Mouse (Mus musculus): ENCODE data around the gene Snrk. TPM values are rescaled to one million over a fixed set of nuclear protein-coding genes. Genes with fewer than 3 reads are reported as not detected.

Gene Snrk
- polyA plus RNA-seq, 1 experiment from 2014 or later, result 34.0 TPM

DNA sequence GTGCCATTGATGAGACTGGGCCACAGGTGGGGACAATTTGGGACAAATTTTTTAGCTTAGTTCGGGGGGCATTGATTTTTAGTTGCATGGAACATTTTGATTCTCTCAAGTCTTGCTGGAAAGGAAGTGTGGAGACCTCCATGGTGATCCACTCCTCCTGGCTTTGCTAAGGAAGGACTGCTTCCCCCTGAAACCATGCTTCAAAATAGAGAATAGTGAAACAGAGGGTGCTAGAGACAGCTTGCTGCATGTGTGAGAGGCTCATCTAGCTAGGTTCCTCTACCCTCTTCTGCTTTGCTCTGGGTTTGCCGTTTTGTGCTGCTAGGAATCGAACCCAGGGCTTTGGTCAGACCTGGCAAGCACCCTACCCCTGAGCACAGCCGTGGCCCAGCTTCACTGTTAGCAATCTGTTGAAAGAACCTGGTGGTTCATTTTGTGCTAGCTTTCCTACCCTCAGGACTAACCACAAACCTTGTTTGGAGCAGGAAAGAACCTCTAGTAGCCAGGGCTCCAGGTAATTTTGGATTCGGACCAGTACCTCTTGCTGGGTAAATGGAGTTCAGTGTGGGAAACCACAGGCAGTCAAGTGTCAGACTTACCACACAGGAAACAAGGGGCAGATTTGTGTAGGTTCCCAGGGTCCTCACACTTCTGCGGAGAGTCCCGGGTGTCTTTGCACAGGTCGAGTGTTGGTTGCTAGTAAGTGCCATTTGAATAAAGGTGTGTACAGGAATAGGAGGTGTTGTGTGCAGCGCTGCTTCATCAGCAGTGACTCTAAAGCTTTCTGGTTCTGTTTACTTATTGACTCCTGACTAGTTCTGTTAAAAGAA is 33.1 kb downstream of the Snrk start:
- 0 out of 2 replicates have a peak, but pooled peaks cover 2% of the 10 kb centered on the region for H3K4me1 ChIP-seq (replicated peaks; ENCODE audit: control insufficient read depth, insufficient read depth)
- H3K36me3 ChIP-seq (ENCODE audit: control insufficient read depth, insufficient read depth, low read length), result peaks cover 2% of the 10 kb centered on the region; the same call in 1 of the 2 replicates
- no peaks in the 10 kb centered on the region for H3K27me3 ChIP-seq (ENCODE audit: control insufficient read depth, insufficient read depth, low read length)
- 82% methylated on average over 9 of the region's 9 CpGs for WGBS
- no peak for DNase-seq (ENCODE audit: low spot score)
- TF ChIP-seq EP300 (optimal IDR thresholded peaks at IDR 0.05) (no peak), CTCF (IDR thresholded peaks at IDR 0.05; ENCODE audit: low read depth) (no peak)
- no peak overlapping the region for H3K9ac ChIP-seq (ENCODE audit: low read length)
- H3K4me2 ChIP-seq (replicated peaks; ENCODE audit: low read depth), result no peak overlapping the region
- no peaks in the 10 kb centered on the region for H3K9me3 ChIP-seq (ENCODE audit: control insufficient read depth, low read length)
- no peak overlapping the region for H3K4me3 ChIP-seq (ENCODE audit: low read depth, low read length)
- H3K27ac ChIP-seq (replicated peaks), result no peak overlapping the region
- no peak for ATAC-seq (ENCODE audit: low FRiP score, low TSS enrichment)

DNA sequence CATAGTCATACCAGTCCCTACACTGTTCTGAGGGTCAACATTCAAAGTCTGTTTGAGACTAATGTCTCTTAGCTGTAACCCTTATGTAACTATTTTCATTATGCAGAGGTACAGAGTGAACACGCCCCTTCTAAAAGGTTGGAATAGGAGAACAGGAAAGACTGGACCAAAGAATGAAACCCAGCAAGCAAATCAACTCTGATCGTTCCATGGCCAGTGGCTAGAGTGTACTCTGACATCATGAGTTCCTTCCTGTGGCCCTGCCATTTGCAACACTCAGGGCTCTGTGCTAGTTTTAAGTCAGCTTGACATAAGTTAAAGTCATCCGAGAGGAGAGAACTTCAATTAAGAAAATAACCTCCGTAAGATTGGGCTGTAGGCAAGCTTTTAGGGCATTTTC is 35.0 kb downstream of the Snrk start:
- 77% methylated on average over 4 of the region's 4 CpGs for WGBS
- no peak overlapping the region for H3K9ac ChIP-seq (ENCODE audit: low read length)
- H3K4me2 ChIP-seq (replicated peaks; ENCODE audit: low read depth), result no peak overlapping the region
- TF ChIP-seq EP300 (optimal IDR thresholded peaks at IDR 0.05) (peak; percentile 77), CTCF (IDR thresholded peaks at IDR 0.05; ENCODE audit: low read depth) (no peak)
- no peaks in the 10 kb centered on the region for H3K9me3 ChIP-seq (ENCODE audit: control insufficient read depth, low read length)
- DNase-seq (ENCODE audit: low spot score) (no peak), ATAC-seq (ENCODE audit: low FRiP score, low TSS enrichment) (no peak)
- no peak overlapping the region for H3K4me3 ChIP-seq (ENCODE audit: low read depth, low read length)
- 0 out of 2 replicates have a peak overlapping the region, but pooled peaks have one; percentile 24 for H3K27ac ChIP-seq (replicated peaks)
- H3K27me3 ChIP-seq (ENCODE audit: control insufficient read depth, insufficient read depth, low read length), result no peaks in the 10 kb centered on the region
- H3K36me3 ChIP-seq (ENCODE audit: control insufficient read depth, insufficient read depth, low read length), result peaks cover 4% of the 10 kb centered on the region; the same call in 1 of the 2 replicates
- H3K4me1 ChIP-seq (replicated peaks; ENCODE audit: control insufficient read depth, insufficient read depth), result no peaks in the 10 kb centered on the region

DNA sequence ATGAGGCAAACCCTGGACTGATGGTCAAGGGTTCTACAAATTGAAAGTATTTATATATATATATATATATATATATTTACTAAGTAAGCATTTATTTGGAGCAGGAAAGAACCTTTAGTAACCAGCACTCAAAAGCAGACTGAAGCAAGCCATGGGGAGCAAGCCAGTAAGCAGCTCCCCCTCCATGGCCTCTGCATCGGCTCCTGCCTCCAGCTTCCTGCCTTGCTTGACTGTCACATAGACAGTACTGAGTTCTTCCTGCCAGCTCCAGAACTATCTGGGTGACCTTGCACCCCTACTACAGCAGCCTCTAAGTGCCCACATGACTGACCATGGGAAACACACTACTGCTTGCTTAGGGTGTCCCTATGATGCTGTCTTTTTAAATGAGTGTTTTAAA is 35.4 kb downstream of the Snrk start:
- peaks cover 5% of the 10 kb centered on the region; the same call in 1 of the 2 replicates for H3K36me3 ChIP-seq (ENCODE audit: control insufficient read depth, insufficient read depth, low read length)
- no peak overlapping the region for H3K9ac ChIP-seq (ENCODE audit: low read length)
- no peak for ATAC-seq (ENCODE audit: low FRiP score, low TSS enrichment)
- H3K4me1 ChIP-seq (replicated peaks; ENCODE audit: control insufficient read depth, insufficient read depth), result no peaks in the 10 kb centered on the region
- H3K27ac ChIP-seq (replicated peaks), result peak overlapping the region; percentile 35; the same call in 1 of the 2 replicates
- H3K9me3 ChIP-seq (ENCODE audit: control insufficient read depth, low read length), result no peaks in the 10 kb centered on the region
- H3K27me3 ChIP-seq (ENCODE audit: control insufficient read depth, insufficient read depth, low read length), result no peaks in the 10 kb centered on the region
- WGBS, result 82% methylated on average over 1 of the region's 1 CpGs
- no peak overlapping the region for H3K4me2 ChIP-seq (replicated peaks; ENCODE audit: low read depth)
- DNase-seq (ENCODE audit: low spot score), result no peak
- TF ChIP-seq CTCF (IDR thresholded peaks at IDR 0.05; ENCODE audit: low read depth) (no peak), EP300 (optimal IDR thresholded peaks at IDR 0.05) (no peak)
- no peak overlapping the region for H3K4me3 ChIP-seq (ENCODE audit: low read depth, low read length)

DNA sequence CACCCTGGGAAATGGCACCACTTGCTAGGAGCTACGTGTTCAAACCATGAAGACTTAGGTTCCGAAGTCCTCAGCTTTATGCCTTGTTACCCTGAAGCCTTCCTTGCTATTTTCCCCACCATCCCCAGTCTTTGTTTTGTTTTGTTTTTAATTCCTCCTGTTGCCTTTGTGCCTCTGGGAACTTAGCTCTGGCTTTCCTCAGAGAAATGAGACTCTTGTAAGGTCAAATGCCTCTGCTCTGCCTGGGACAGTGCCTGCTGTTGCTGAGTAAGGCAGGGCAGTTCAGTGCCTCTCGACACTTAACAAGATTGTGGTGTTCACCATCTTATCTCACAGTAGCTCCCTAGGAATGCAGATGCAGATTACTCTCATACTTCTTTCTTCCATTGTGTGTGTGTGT is 36.4 kb downstream of the Snrk start:
- no peak for ATAC-seq (ENCODE audit: low FRiP score, low TSS enrichment)
- TF ChIP-seq CTCF (IDR thresholded peaks at IDR 0.05; ENCODE audit: low read depth), result no peak
- TF ChIP-seq EP300 (optimal IDR thresholded peaks at IDR 0.05), result no peak
- Histone ChIP-seq H3K27me3 (ENCODE audit: control insufficient read depth, insufficient read depth, low read length) (no peaks in the 10 kb centered on the region), H3K9ac (ENCODE audit: low read length) (no peak overlapping the region), H3K4me1 (replicated peaks; ENCODE audit: control insufficient read depth, insufficient read depth) (no peaks in the 10 kb centered on the region), H3K9me3 (ENCODE audit: control insufficient read depth, low read length) (no peaks in the 10 kb centered on the region), H3K4me2 (replicated peaks; ENCODE audit: low read depth) (no peak overlapping the region), H3K4me3 (ENCODE audit: low read depth, low read length) (no peak overlapping the region), H3K27ac (replicated peaks) (no peak overlapping the region), H3K36me3 (ENCODE audit: control insufficient read depth, insufficient read depth, low read length) (peaks cover 5% of the 10 kb centered on the region; the same call in 1 of the 2 replicates)
- no peak for DNase-seq (ENCODE audit: low spot score)
- 82% methylated on average over 3 of the region's 3 CpGs for WGBS

DNA sequence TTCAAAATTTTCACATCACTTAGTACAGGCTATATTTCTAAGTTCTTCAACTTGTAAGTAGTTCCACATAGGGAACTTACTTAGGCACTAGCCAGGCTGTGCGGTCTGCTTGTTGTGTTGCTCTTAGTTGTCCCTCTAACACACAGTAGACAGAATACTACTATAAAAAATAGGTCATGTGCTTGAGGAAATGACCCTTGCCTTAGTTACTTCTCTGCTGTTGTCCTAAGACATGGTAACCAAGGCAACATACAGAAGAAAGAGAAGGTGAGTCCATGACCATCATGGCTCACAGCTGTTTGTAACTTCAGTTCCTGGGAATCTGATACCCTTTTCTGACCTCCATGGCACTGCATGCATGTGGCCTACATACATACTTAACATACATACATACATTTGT is 38.1 kb downstream of the Snrk start:
- WGBS, result 91% methylated on average over 1 of the region's 1 CpGs
- no peak overlapping the region for H3K4me2 ChIP-seq (replicated peaks; ENCODE audit: low read depth)
- H3K27ac ChIP-seq (replicated peaks), result no peak overlapping the region
- DNase-seq (ENCODE audit: low spot score), result no peak
- H3K27me3 ChIP-seq (ENCODE audit: control insufficient read depth, insufficient read depth, low read length), result no peaks in the 10 kb centered on the region
- no peak overlapping the region for H3K4me3 ChIP-seq (ENCODE audit: low read depth, low read length)
- TF ChIP-seq EP300 (optimal IDR thresholded peaks at IDR 0.05), result no peak
- no peak for TF ChIP-seq CTCF (IDR thresholded peaks at IDR 0.05; ENCODE audit: low read depth)
- no peaks in the 10 kb centered on the region for H3K4me1 ChIP-seq (replicated peaks; ENCODE audit: control insufficient read depth, insufficient read depth)
- no peak overlapping the region for H3K9ac ChIP-seq (ENCODE audit: low read length)
- ATAC-seq (ENCODE audit: low FRiP score, low TSS enrichment), result peak; percentile 55; the same call in 1 of the 2 replicates
- H3K36me3 ChIP-seq (ENCODE audit: control insufficient read depth, insufficient read depth, low read length), result peaks cover 6% of the 10 kb centered on the region
- H3K9me3 ChIP-seq (ENCODE audit: control insufficient read depth, low read length), result no peaks in the 10 kb centered on the region

Data from stomach, postnatal 0 days (tissue).